Mouse (Mus musculus) erythroblast, embryonic 14.5 days (primary cell): Measurements from ENCODE around the gene Uxs1. TPM values are rescaled to one million over a fixed set of nuclear protein-coding genes. Genes with fewer than 3 reads are reported as not detected.

Source experiments
- H3K27me3 ChIP-seq: 2 replicates; pipeline ENCODE4 v1.6.1; 2012; ENCODE audit warnings: inconsistent platforms; ENCODE audit not compliant: control insufficient read depth
- H3K36me3 ChIP-seq: 2 replicates; pipeline ENCODE4 v1.6.1; 2012; ENCODE audit warnings: mild to moderate bottlenecking, inconsistent platforms; ENCODE audit not compliant: control insufficient read depth
- H3K4me1 ChIP-seq: 2 replicates; pipeline ENCODE4 v1.6.1; 2012; ENCODE audit warnings: inconsistent platforms; ENCODE audit not compliant: control insufficient read depth
- H3K4me3 ChIP-seq: replicated peaks from 2 replicates; pipeline ENCODE3; 2012; ENCODE audit warnings: moderate library complexity, mild to moderate bottlenecking, inconsistent platforms
- H3K9me3 ChIP-seq: 2 replicates; pipeline ENCODE4 v1.6.1; 2012; ENCODE audit warnings: low read length, inconsistent platforms, mixed read lengths; ENCODE audit not compliant: control insufficient read depth
- GATA1 ChIP-seq: IDR thresholded peaks from 2 replicates; pipeline ENCODE4 v1.6.1; 2012; ENCODE audit warnings: low read length, inconsistent platforms, mixed read lengths
- TAL1 ChIP-seq: IDR thresholded peaks from 3 replicates; pipeline ENCODE4 v1.6.1; 2012; ENCODE audit warnings: low read length, inconsistent platforms, mixed read lengths
- polyA plus RNA-seq: library from polyadenylated mRNA; stranded (reverse); fragments of >175 nt; gene quantifications from 2 replicates; pipeline ENCODE4 v1.2.3, GENCODE M21; 2012

Gene Uxs1
- polyA plus RNA-seq, 1 experiment: 0.49 TPM

DNA sequence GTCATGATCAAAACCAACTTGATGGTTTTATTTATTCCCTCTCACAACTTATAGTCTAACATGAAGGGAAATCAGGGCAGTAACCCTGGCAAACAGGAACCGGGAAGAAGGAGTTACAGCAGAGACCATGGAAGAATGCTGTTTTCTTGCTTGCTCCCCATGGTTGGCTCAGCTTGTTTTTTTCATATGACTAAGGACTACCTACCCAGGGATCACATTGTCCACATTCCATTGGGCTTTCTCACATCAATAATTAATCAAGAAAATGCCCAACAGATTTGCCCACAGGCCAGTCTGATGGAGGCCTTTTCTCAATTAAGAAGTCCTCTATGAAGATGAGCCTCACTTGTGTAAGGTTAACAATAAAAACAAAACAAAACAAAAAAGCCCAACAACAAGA, 9.6 kb upstream of the Uxs1 start:
- Histone ChIP-seq H3K36me3 (no peaks in the 10 kb centered on the region), H3K27me3 (no peaks in the 10 kb centered on the region), H3K4me3 (no peak overlapping the region), H3K4me1 (no peaks in the 10 kb centered on the region), H3K9me3 (no peaks in the 10 kb centered on the region)
- TF ChIP-seq TAL1 (no peak), GATA1 (no peak)

DNA sequence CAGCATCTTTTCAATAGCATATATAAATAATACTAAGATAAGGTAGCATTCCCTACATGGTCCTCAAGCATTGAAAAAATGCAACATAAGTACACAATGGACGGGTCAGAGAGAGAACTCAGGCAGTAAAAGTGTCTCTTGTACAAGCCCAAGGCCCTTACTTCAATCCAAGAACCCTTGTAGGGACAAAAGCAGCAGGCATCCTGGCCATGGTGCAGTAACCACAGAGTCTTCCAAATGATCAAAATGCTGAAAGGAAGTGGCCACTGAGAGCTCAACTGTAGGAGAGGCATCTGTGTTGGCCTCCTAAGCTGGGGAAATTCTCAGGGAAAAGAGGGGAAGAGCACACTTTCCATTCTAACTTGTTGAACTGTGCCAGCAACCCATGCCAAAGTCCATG, 2.5 kb upstream of the Uxs1 start:
- Histone ChIP-seq H3K4me3 (no peak overlapping the region), H3K4me1 (peaks cover 31% of the 10 kb centered on the region), H3K27me3 (peaks cover 3% of the 10 kb centered on the region), H3K9me3 (no peaks in the 10 kb centered on the region), H3K36me3 (peaks cover 7% of the 10 kb centered on the region)
- TF ChIP-seq GATA1: no peak
- no peak for TF ChIP-seq TAL1

DNA sequence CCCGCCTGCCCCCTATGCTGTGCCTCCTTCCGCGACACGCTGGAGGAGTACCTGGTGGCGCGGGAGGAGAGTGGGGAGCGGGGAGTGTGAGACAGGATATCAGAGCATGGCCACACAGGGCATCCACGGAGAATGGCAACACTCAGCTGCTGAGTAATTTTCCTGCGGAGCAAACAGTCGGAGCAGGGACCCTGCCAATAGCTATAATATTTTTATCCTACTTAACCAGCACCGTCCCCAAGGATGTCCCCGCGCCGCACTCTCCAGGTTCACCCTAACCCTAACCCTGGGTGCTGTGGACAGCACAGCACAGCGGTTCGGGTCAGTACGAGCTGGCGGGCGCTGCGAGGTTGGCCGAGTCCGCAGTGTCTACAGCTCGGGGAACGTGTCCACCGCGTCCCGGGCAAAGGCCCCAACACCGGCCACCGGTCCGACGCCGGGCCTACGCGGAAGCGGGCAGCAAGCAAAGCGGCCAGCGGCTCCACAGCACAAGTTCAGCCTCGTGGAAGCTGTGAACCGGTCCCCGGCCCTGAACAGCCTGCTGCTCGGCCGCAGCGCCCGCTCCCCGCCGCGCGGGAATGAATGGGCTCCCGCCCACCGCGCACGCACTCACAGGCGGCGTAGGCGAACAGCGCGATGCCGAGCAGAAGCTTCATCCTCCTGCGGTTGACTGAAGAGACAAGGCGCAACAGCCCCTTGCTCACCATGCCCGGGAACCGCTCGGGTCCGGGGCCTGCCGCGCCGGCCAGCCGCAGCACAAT, 418 bp downstream of the Uxs1 start:
- Histone ChIP-seq H3K4me3 (peak overlapping the region; percentile 97), H3K9me3 (no peaks in the 10 kb centered on the region), H3K4me1 (peaks cover 47% of the 10 kb centered on the region), H3K27me3 (peaks cover 3% of the 10 kb centered on the region), H3K36me3 (peaks cover 25% of the 10 kb centered on the region)
- TF ChIP-seq TAL1 (no peak), GATA1 (no peak)

DNA sequence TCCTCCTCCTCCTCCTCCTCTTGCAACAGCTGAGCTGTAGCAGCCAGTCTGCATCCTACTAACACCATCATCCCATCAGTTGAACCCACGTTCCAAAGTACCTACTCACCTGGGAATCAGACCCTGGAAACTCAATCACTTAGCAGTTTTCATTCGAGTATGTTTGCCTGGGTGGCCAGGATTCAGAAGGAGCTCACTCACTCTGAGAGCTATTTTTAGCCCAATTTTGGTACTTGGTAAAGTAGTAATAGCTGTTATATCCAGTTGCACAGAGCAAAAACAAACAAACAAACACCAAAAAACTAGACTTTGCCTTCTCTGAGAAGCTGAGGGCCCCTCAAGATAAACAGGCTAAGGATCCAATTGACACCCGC, 985 bp downstream of the Uxs1 start:
- no peaks in the 10 kb centered on the region for H3K9me3 ChIP-seq
- no peak for TF ChIP-seq TAL1
- no peak for TF ChIP-seq GATA1
- H3K36me3 ChIP-seq: peaks cover 25% of the 10 kb centered on the region
- H3K4me3 ChIP-seq: peak overlapping the region; percentile 97
- H3K27me3 ChIP-seq: peaks cover 3% of the 10 kb centered on the region
- H3K4me1 ChIP-seq: peaks cover 51% of the 10 kb centered on the region

DNA sequence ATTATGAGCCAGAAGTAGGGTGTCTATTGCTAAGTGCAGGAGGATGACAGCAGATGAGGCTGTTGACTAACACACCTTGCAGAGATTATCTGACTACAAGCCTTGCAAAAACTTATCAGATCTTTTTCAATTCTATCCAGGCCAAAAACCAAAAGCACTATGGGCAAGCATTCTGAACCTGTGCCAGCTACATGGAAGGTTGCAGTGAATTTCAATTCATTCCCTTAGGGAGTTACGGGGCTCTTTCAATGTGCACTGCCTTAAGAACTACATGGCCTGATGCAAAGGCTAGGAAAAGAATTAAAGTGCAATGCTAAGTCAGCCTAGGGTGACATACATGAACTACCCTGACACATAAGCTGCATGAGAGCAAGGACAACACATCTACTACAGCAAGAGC, 4.2 kb downstream of the Uxs1 start:
- no peak overlapping the region for H3K4me3 ChIP-seq
- TF ChIP-seq TAL1 (no peak), GATA1 (no peak)
- H3K4me1 ChIP-seq: peaks cover 46% of the 10 kb centered on the region
- no peaks in the 10 kb centered on the region for H3K9me3 ChIP-seq
- no peaks in the 10 kb centered on the region for H3K27me3 ChIP-seq
- H3K36me3 ChIP-seq: peaks cover 25% of the 10 kb centered on the region

DNA sequence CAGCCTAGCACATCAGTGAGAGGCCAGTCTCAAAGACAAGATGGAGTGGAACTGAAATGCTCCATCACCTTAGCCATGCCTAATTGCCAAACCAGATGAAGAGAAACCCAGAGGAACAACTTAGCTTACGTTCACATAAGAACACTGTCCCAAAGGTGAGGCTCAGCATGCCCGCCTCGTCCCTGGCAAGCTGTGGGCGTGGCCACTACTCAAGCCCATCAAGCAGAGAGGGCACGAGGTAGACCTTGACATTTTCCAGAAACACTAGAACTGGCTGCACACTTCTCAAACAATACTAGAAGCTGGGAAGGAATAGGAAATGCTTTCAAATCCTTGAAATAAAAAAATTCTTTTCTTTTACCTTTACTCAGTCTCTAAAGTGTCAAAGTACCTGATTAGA, 5.0 kb downstream of the Uxs1 start:
- Histone ChIP-seq H3K36me3 (peaks cover 25% of the 10 kb centered on the region), H3K9me3 (no peaks in the 10 kb centered on the region), H3K27me3 (no peaks in the 10 kb centered on the region), H3K4me1 (peaks cover 40% of the 10 kb centered on the region), H3K4me3 (no peak overlapping the region)
- TF ChIP-seq GATA1: no peak
- TF ChIP-seq TAL1: no peak

DNA sequence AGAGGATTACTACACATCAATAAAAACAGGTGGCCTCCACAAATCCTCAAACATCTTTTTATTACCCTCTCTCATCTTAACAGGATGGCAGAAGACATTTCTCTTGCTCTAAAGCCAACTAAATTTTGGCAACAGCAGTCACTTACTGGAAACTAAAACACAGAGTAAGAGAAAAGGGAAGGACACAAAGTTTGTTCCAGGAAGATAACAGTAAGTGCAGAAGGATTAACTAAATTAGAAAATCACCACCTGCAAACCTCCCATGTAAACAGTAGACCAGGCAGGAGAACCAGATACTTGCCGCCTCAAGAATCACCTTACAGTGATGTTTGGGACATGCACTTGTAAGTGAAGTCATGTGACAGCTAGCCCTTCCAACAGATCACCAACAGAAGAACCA, 5.8 kb downstream of the Uxs1 start:
- Histone ChIP-seq H3K9me3 (no peaks in the 10 kb centered on the region), H3K36me3 (peaks cover 25% of the 10 kb centered on the region), H3K4me3 (no peak overlapping the region), H3K4me1 (peaks cover 36% of the 10 kb centered on the region), H3K27me3 (no peaks in the 10 kb centered on the region)
- TF ChIP-seq TAL1 (no peak), GATA1 (no peak)

DNA sequence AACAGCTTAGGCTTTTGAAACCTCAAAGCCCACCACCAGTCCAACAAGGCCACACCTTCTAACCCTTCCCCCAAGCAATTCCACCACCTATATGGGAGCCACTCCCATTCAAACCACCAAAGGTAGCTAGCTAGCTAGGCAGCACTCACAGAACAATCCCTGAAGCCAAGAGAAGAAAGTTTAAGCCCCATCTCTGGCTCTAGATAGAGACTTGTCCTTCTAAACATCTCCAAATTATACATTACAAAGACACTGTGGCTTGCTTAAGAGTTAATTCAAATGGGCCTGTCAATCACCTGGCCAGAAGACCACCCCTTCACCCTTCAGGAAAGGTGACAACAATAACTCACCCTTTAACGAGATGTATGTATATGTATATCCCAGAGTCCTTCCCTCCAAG, 7.0 kb downstream of the Uxs1 start:
- H3K27me3 ChIP-seq: no peaks in the 10 kb centered on the region
- H3K4me1 ChIP-seq: peaks cover 26% of the 10 kb centered on the region
- TF ChIP-seq TAL1 (no peak), GATA1 (no peak)
- H3K36me3 ChIP-seq: peaks cover 23% of the 10 kb centered on the region
- no peak overlapping the region for H3K4me3 ChIP-seq
- no peaks in the 10 kb centered on the region for H3K9me3 ChIP-seq

DNA sequence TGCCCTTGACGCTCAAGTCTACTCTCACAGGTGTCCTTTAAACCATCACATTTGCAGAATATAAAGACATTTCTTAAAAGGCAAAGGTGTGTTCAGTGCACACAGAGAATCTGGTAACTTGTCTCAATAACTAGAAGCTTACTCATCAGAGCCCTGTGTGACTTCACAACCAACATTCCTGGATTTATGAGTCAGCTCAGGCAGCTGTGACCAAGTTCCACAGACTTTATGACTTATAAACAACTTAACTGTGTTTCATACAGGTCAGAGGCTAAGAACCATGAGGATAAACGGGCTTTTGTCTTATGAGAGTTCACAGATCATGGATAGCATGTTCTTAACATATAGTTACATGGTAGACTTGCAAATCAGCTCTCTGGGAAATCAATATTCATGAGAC, 8.5 kb downstream of the Uxs1 start:
- Histone ChIP-seq H3K9me3 (no peaks in the 10 kb centered on the region), H3K27me3 (no peaks in the 10 kb centered on the region), H3K4me3 (no peak overlapping the region), H3K36me3 (peaks cover 9% of the 10 kb centered on the region), H3K4me1 (peaks cover 14% of the 10 kb centered on the region)
- TF ChIP-seq TAL1 (no peak), GATA1 (no peak)

DNA sequence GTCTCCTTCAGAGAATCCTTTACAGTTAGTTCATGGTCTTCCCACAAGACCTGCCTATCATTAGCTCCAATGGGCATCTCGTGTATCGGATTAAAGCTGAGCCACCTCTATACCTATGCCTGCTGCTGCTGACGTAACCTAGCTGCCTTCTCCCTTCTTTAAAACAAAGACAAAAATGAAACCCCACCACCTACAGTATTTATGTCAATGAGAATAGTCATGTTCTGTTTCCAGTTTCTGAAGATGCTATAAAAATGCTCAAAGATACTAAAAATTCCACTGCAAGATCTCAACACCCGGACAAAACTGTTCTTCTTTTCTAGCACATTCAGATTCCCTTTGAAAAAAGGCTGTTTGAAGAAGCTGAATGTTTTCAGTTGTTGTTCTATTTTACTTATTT, 9.2 kb downstream of the Uxs1 start:
- H3K4me1 ChIP-seq: peaks cover 10% of the 10 kb centered on the region
- H3K4me3 ChIP-seq: no peak overlapping the region

More for the DNA sequence above, 9.2 kb downstream of the Uxs1 start:
- Histone ChIP-seq H3K36me3 (peaks cover 7% of the 10 kb centered on the region), H3K27me3 (no peaks in the 10 kb centered on the region), H3K9me3 (no peaks in the 10 kb centered on the region)
- no peak for TF ChIP-seq TAL1
- no peak for TF ChIP-seq GATA1
